Mouse (Mus musculus) kidney, postnatal 10 days (tissue): ENCODE measurements around the gene Rxfp4.

Source experiments
- DNase-seq: peaks from one replicate; pipeline ENCODE4 v3.0.0; 2021; ENCODE audit warnings: mixed read lengths

Gene Rxfp4

GRCm38 (mm10) chr3:88627535-88627934 is 25.4 kb downstream of the Rxfp4 start:
- DNase-seq: peak; percentile 70

- peak; percentile 37 for DNase-seq
Observed at GRCm38 (mm10) chr3:88627114-88627513, 25.8 kb downstream of the Rxfp4 start.

- DNase-seq: peak; percentile 38
Observed at GRCm38 (mm10) chr3:88626316-88626715, 26.6 kb downstream of the Rxfp4 start.

GRCm38 (mm10) chr3:88625531-88625930 is 27.4 kb downstream of the Rxfp4 start:
- DNase-seq: peak; percentile 7

GRCm38 (mm10) chr3:88624951-88625350 is 28.0 kb downstream of the Rxfp4 start:
- DNase-seq: peak; percentile 37

- DNase-seq: peak; percentile 31
Observed at GRCm38 (mm10) chr3:88624324-88624723, 28.6 kb downstream of the Rxfp4 start.

GRCm38 (mm10) chr3:88623346-88624135 is 29.4 kb downstream of the Rxfp4 start:
- DNase-seq: peak; percentile 71

GRCm38 (mm10) chr3:88622941-88623345 is 30.0 kb downstream of the Rxfp4 start:
- peak; percentile 66 for DNase-seq

- peak; percentile 80 for DNase-seq
Observed at GRCm38 (mm10) chr3:88622113-88622940, 30.6 kb downstream of the Rxfp4 start.

- peak; percentile 86 for DNase-seq
Observed at GRCm38 (mm10) chr3:88621537-88622112, 31.3 kb downstream of the Rxfp4 start.

GRCm38 (mm10) chr3:88620992-88621536 is 31.9 kb downstream of the Rxfp4 start:
- DNase-seq: peak; percentile 90

- DNase-seq: no peak
Observed at GRCm38 (mm10) chr3:88620146-88620991, 32.6 kb downstream of the Rxfp4 start.

GRCm38 (mm10) chr3:88619113-88620097 is 33.5 kb downstream of the Rxfp4 start:
- DNase-seq: peak; percentile 61

GRCm38 (mm10) chr3:88618074-88618871 is 34.7 kb downstream of the Rxfp4 start:
- peak; percentile 40 for DNase-seq

GRCm38 (mm10) chr3:88616951-88617500 is 35.9 kb downstream of the Rxfp4 start:
- no peak for DNase-seq

- DNase-seq: peak; percentile 64
Observed at GRCm38 (mm10) chr3:88615902-88616391, 37.0 kb downstream of the Rxfp4 start.

- DNase-seq: peak; percentile 71
Observed at GRCm38 (mm10) chr3:88615117-88615516, 37.8 kb downstream of the Rxfp4 start.

- DNase-seq: no peak
Observed at GRCm38 (mm10) chr3:88614418-88614817, 38.5 kb downstream of the Rxfp4 start.

GRCm38 (mm10) chr3:88609066-88609465 is 43.9 kb downstream of the Rxfp4 start:
- no peak for DNase-seq

GRCm38 (mm10) chr3:88607758-88608138 is 45.2 kb downstream of the Rxfp4 start:
- no peak for DNase-seq
